Mouse (Mus musculus) c-Kit-positive CD71-negative TER-119-negative erythroid progenitor cells, embryonic 14.5 days (primary cell): ENCODE data around the gene Ppp2r5b.

Experiments used
- DNase-seq: peaks from one replicate; pipeline ENCODE4 v3.0.0-alpha.2; 2013; ENCODE audit warnings: low read depth

Gene Ppp2r5b

GRCm38 (mm10) chr19:6234337-6235083 lies 1.2 kb downstream of the Ppp2r5b start:
- DNase-seq, result no peak

GRCm38 (mm10) chr19:6233647-6234046 lies 2.0 kb downstream of the Ppp2r5b start:
- no peak for DNase-seq

GRCm38 (mm10) chr19:6231036-6231435 lies 4.6 kb downstream of the Ppp2r5b start:
- no peak for DNase-seq

- no peak for DNase-seq
Measured at GRCm38 (mm10) chr19:6230411-6230810, 5.3 kb downstream of the Ppp2r5b start.

GRCm38 (mm10) chr19:6227864-6228263 lies 7.8 kb downstream of the Ppp2r5b start:
- no peak for DNase-seq

GRCm38 (mm10) chr19:6226763-6227162 lies 8.9 kb downstream of the Ppp2r5b start:
- DNase-seq, result no peak

- no peak for DNase-seq
Measured at GRCm38 (mm10) chr19:6226135-6226534, 9.5 kb downstream of the Ppp2r5b start, which contains the start of gene Gpha2. Gene Gpha2 (plus strand): TSS chr19:6226380.

GRCm38 (mm10) chr19:6218606-6219005 lies 17.1 kb downstream of the Ppp2r5b start:
- no peak for DNase-seq

- no peak for DNase-seq
Measured at GRCm38 (mm10) chr19:6216046-6216705, 19.5 kb downstream of the Ppp2r5b start.

- no peak for DNase-seq
Measured at GRCm38 (mm10) chr19:6206716-6207115, 29.0 kb downstream of the Ppp2r5b start.

GRCm38 (mm10) chr19:6204265-6204664 lies 31.4 kb downstream of the Ppp2r5b start:
- no peak for DNase-seq

- DNase-seq, result no peak
Measured at GRCm38 (mm10) chr19:6184131-6184530, 51.5 kb downstream of the Ppp2r5b start, which contains the start of gene Majin. Gene Majin (plus strand): TSS chr19:6184388.

GRCm38 (mm10) chr19:6182534-6182933 lies 53.1 kb downstream of the Ppp2r5b start:
- DNase-seq, result no peak

GRCm38 (mm10) chr19:6181629-6182028 lies 54.0 kb downstream of the Ppp2r5b start:
- peak; percentile 25 for DNase-seq

- DNase-seq, result no peak
Measured at GRCm38 (mm10) chr19:6178775-6179174, 56.9 kb downstream of the Ppp2r5b start.
